Mouse (Mus musculus): ENCODE measurements around the gene Pacs2.

DNA sequence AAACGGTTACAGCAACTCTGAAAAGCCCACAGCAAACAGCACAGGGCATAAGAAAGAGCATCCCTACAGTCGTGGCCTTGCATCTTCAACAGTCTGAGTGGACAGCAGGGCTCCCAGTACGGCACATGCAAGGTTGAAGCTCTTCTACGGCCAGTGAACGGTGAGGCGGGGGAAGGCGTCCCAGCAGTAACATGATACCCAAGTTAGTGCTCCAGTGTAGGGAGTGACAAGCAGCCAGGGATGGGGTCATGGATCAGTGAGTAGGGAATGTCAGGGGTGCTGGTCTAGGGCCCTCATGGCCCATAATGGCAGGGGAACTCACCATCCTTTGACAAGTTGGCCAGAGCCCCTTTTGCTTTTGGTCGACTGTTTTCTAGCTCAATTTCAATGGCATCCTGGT is 45.4 kb upstream of the Pacs2 start:
- TF ChIP-seq GATA1 (IDR thresholded peaks at IDR 0.05; ENCODE audit: low read length) (no peak), TAL1 (IDR thresholded peaks at IDR 0.05; ENCODE audit: low read length) (no peak)

Measured in erythroblast, embryonic 14.5 days (primary cell).